Mouse (Mus musculus) bone marrow, adult 2 months (tissue): ENCODE results near the gene Krt33b. TPM values are rescaled to one million over a fixed set of nuclear protein-coding genes. Genes with fewer than 3 reads are reported as not detected.

Source experiments
- H3K27ac ChIP-seq: fragments of 200-500 bp; 2 replicates; pipeline ENCODE4 v1.5.1; 2012; ENCODE audit warnings: low read depth, mild to moderate bottlenecking, control low read depth, inconsistent platforms, low read length; ENCODE audit not compliant: control insufficient read depth, poor library complexity, insufficient read depth
- H3K4me1 ChIP-seq: fragments of 200-500 bp; 2 replicates; pipeline ENCODE4 v1.6.1; 2011; ENCODE audit warnings: low read length; ENCODE audit not compliant: control insufficient read depth, insufficient read depth
- H3K4me3 ChIP-seq: fragments of 200-500 bp; replicated peaks from 2 replicates; pipeline ENCODE3; 2011; ENCODE audit warnings: mild to moderate bottlenecking, low read depth, low read length, control low read depth; ENCODE audit not compliant: control insufficient read depth
- CTCF ChIP-seq: fragments of 200-500 bp; IDR thresholded peaks from 2 replicates; pipeline ENCODE4 v1.5.1; 2011; ENCODE audit warnings: low read length, control low read depth; ENCODE audit not compliant: control insufficient read depth, insufficient read depth
- POLR2A ChIP-seq: fragments of 200-500 bp; IDR thresholded peaks from 2 replicates; pipeline ENCODE4 v1.6.1; 2011; ENCODE audit warnings: low read depth, mild to moderate bottlenecking, control low read depth, low read length, borderline replicate concordance; ENCODE audit not compliant: control insufficient read depth
- WGBS: fragments of 180-500 bp; shearing (Covaris S2); methylation state at CpG from one replicate; pipeline ENCODE4 v1.1.7; 2018; 5-methylcytosine and 5-hydroxymethylcytosine counted together
- polyA plus RNA-seq: library from polyadenylated mRNA; stranded (reverse); fragments of >200 nt; gene quantifications from 2 replicates; pipeline ENCODE4 v1.2.4, GENCODE M21; 2011; ENCODE audit warnings: low replicate concordance; ENCODE audit not compliant: missing spikeins, insufficient read depth, insufficient read length

Krt33b gene
- not detected in 2 replicates for polyA plus RNA-seq

GRCm38 (mm10) chr11:100029768-100030167, at the start of gene Krt33b:
Gene Krt33b (minus strand): TSS chr11:100029868.
- no peak for TF ChIP-seq CTCF
- TF ChIP-seq POLR2A = no peak
- H3K27ac ChIP-seq = no peak within 1 kb of the TSS
- 72% methylated on average over 6 of the region's 6 CpGs for WGBS
- H3K4me1 ChIP-seq = no peaks in the 10 kb centered on the region
- no peak within 1 kb of the TSS for H3K4me3 ChIP-seq

GRCm38 (mm10) chr11:100073873-100074272, 44.2 kb upstream of the Krt33b start:
- WGBS = 34% methylated on average over 1 of the region's 1 CpGs
- Histone ChIP-seq H3K4me3 (no peak overlapping the region), H3K27ac (no peak overlapping the region), H3K4me1 (no peaks in the 10 kb centered on the region)
- TF ChIP-seq POLR2A (no peak), CTCF (no peak)

GRCm38 (mm10) chr11:100067293-100068036, 37.8 kb upstream of the Krt33b start:
- 77% methylated on average over 17 of the region's 17 CpGs for WGBS
- no peaks in the 10 kb centered on the region for H3K4me1 ChIP-seq
- TF ChIP-seq CTCF (no peak), POLR2A (no peak)
- no peak overlapping the region for H3K27ac ChIP-seq
- H3K4me3 ChIP-seq = no peak overlapping the region

- TF ChIP-seq CTCF (no peak), POLR2A (no peak)
- WGBS = 71% methylated on average over 12 of the region's 12 CpGs
- H3K4me3 ChIP-seq = no peak overlapping the region
- no peaks in the 10 kb centered on the region for H3K4me1 ChIP-seq
- H3K27ac ChIP-seq = no peak overlapping the region
These were observed 36.8 kb upstream of the Krt33b start for GRCm38 (mm10) chr11:100066236-100067010.

GRCm38 (mm10) chr11:100058875-100059274, 29.2 kb upstream of the Krt33b start:
- Histone ChIP-seq H3K4me1 (no peaks in the 10 kb centered on the region), H3K4me3 (no peak overlapping the region), H3K27ac (no peak overlapping the region)
- no peak for TF ChIP-seq CTCF
- TF ChIP-seq POLR2A = no peak
- WGBS = 72% methylated on average over 8 of the region's 8 CpGs

GRCm38 (mm10) chr11:100055686-100056655, 26.3 kb upstream of the Krt33b start:
- TF ChIP-seq CTCF (no peak), POLR2A (no peak)

GRCm38 (mm10) chr11:100050451-100050850, 20.8 kb upstream of the Krt33b start, which contains the start of gene Krt31:
Gene Krt31 (minus strand): TSS chr11:100050551.
- Histone ChIP-seq H3K4me3 (no peak within 1 kb of the TSS), H3K4me1 (no peaks in the 10 kb centered on the region), H3K27ac (no peak within 1 kb of the TSS)
- TF ChIP-seq CTCF = no peak
- TF ChIP-seq POLR2A = no peak
- 80% methylated on average over 3 of the region's 3 CpGs for WGBS

More at GRCm38 (mm10) chr11:100055686-100056655, 26.3 kb upstream of the Krt33b start:
- no peak overlapping the region for H3K27ac ChIP-seq
- no peaks in the 10 kb centered on the region for H3K4me1 ChIP-seq
- no peak overlapping the region for H3K4me3 ChIP-seq
- 49% methylated on average over 9 of the region's 9 CpGs for WGBS
